Mouse (Mus musculus): ENCODE measurements around the gene Gm10750. TPM values are rescaled to one million over a fixed set of nuclear protein-coding genes. Genes with fewer than 3 reads are reported as not detected.

Gm10750 gene
- not detected in 2 replicates for polyA plus RNA-seq (2012; rRNA removed)

GRCm38 (mm10) chr2:149017137-149017536 is at the start of gene Gm10750:
TSS of gene Gm10750 (minus strand) at chr2:149017237.

GRCm38 (mm10) chr2:149003151-149003550 is 13.9 kb downstream of the Gm10750 start, which contains the start of gene Gm1330:
TSS of gene Gm1330 (minus strand) at chr2:149003251.

Other genes with a start within 250 kb of the Gm10750 start
- not detected in 2 replicates for gene Cst11, start 245.7 kb downstream of the Gm10750 start, polyA plus RNA-seq (2012; rRNA removed)
- not detected in 2 replicates for gene 8030411F24Rik, start 235.2 kb downstream of the Gm10750 start, polyA plus RNA-seq (2012; rRNA removed)
- 0.07 TPM in 1 of 2 replicates, not detected in the other for gene Cst12, start 227.9 kb downstream of the Gm10750 start, polyA plus RNA-seq (2012; rRNA removed)
- 0.43 and 0.65 TPM in 2 replicates for gene Cst8, start 218.5 kb downstream of the Gm10750 start, polyA plus RNA-seq (2012; rRNA removed)
- gene Cst13, start 197.2 kb downstream of the Gm10750 start, polyA plus RNA-seq (2012; rRNA removed) = not detected in 2 replicates
- 0.19 and 0.22 TPM in 2 replicates for gene Cst9, start 182.1 kb downstream of the Gm10750 start, polyA plus RNA-seq (2012; rRNA removed)
- not detected in 2 replicates for gene 9230104L09Rik, start 152.2 kb downstream of the Gm10750 start, polyA plus RNA-seq (2012; rRNA removed)
- 248 and 278 TPM in 2 replicates for gene Cst3, start 141.5 kb downstream of the Gm10750 start, polyA plus RNA-seq (2012; rRNA removed)
- gene Gm1330, start 14.0 kb downstream of the Gm10750 start, polyA plus RNA-seq (2012; rRNA removed) = not detected in 2 replicates